Mouse (Mus musculus): ENCODE results near the gene Cep97.
"Not testable (repeated sequence)": the region's sequence is repeated elsewhere in the genome, so short reads cannot be mapped to it uniquely, and the experiment has no call there.

Cep97 gene

DNA sequence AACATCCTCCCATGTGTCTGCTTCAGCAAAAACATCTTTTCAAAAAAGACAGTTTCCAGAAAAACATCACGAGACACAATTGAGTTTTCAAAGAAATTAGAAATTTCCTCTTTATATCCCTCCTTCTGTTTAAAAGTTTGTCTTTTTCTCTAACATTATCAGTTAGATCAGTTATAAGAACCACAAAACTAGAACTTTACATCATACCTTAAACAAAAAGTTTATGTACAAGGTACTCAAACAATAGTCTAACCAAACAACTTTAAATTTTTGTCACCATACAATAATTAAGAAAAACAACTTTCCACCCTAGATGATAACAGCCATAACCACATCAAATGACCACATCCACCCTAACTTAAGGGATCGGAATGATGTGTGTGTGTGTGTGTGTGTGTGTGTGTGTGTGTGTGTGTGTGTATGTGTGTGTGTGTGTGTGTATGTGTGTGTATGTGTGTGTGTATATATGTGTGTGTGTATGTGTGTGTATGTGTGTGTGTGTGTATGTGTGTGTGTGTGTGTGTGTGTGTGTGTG, 13.3 kb upstream of the Cep97 start:
- not testable (repeated sequence) for DNase-seq (ENCODE audit: inconsistent ontology term)

DNA sequence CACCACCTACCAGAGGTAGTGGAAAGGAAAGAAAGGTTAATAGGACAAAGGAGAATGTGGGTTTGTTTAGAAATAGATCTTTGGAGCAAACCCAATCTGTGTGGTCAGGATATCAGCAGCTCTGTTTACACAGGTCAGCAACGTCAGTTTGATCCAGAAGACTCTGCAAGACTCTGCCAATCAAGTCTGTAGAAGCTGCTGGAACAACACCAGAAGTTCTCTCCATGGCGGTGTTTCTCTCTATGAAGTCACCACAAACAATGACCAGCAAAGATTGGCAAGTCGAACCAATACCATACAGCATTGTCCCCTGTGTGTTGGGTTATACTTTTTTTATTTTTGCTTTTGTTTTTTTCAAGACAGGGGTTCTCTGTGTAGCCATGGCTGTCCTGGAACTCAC, 12.6 kb upstream of the Cep97 start:
- DNase-seq (ENCODE audit: inconsistent ontology term): no peak

- DNase-seq (ENCODE audit: inconsistent ontology term): no peak
Observed at GRCm38 (mm10) chr16:55940781-55941180, 6.1 kb upstream of the Cep97 start.

DNA sequence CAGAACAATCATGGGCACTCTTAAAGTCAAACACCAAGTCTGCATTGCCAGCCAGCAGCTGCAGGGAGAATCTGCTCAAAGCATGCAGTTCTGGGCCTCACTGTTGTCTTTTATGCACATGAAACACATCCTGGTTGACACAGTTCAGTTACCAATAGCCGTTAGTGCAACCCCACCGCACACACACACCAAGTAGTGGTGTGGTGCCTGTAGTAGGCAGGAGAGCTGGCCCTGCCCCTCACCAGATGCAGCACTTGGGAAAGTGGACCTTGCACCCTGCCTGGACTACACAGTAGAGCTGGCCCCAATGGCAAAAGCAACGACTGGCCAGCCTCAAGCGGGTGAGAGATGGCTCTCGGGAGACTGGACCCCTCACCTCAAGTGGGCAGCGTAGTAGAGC, 5.0 kb upstream of the Cep97 start:
- no peak for DNase-seq (ENCODE audit: inconsistent ontology term)

GRCm38 (mm10) chr16:55938761-55939160, 4.1 kb upstream of the Cep97 start:
- no peak for DNase-seq (ENCODE audit: inconsistent ontology term)

DNA sequence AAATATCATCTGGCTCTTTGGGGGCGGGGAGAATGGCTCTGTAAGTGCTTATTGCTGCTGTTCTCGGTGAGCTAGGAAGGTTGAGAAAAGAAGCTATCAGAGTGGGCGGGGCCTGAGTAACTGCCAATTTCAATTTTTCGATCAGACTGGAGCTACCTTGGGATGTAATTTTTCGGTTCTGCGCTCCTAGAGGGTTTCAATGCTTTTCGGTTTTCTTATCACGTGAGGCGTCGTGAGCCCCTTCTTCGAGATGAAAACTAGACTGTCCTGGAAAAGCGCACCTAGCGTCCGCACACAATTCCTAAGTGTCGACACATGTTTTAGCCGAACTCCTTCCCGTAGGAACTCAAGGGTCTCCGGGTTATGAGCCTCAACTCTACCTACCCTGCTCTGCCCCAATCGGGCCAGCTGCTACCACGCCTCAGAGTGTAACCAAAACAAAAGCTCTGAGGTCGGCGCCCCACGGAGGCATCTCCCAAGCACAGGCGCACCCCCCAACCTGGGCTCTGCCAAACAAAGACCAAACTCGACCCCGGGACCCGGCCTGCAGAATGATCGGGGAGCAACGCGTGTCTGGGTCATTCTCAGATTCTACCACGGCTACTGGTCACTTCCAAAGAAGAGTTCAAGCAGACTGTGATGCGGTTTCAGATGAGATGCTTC, 843 bp downstream of the Cep97 start:
- DNase-seq (ENCODE audit: inconsistent ontology term): peak; percentile 42

DNA sequence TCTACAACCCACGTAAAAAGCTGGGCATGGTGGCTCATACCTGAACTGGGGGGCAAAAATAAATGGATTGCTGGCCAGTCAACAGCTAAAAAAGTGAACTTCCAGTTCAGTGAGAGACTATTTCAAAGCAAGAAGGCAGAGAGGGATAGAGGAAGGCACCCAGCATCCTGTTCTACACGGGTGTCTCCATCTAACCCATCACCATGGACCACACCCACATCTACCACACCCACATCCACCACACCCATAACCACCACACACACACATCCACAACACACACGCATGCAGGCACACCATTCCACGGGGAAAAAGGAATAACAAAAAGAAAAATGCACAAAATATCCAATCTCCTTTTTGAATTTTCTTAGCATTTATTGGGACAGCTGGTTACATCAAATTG, 10.6 kb downstream of the Cep97 start:
- no peak for DNase-seq (ENCODE audit: inconsistent ontology term)

DNA sequence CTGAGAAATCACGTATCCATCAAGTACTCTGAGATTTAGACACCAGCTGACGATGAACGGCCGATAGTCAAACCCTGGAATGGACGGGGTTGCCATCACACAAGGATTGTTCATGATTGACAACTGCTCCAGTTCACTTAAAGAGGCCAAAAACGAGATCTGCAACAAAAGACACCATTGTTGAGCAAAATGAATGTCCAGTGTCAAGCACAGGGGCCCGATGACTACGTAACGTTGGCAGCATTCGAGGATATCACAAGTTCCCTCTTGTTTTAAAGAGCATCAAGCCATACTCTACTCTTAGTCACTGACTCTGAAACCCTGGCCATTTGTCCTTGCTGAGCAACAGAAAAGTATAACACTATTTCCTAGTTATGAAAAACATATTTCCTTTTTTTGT, 12.6 kb downstream of the Cep97 start:
- DNase-seq (ENCODE audit: inconsistent ontology term): no peak

DNA sequence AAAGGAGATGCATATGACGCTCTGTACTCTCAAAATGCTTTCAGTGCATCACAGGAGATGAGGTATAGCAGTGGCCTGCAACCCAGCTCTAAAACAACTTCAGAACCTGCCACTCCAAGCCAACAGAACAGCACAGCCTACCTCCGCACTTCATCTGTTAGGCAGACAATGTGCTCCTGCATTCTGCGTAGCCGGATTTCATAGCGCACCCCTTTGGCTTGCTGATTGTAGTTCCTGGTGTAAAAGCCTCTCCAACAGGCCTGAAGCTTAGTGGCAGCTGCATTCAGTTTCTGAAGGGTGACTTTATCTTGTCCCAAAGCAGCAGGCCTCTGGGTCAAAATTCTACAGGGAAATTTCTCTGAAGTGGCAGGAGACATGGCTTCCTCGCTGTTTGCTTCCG, 19.9 kb downstream of the Cep97 start:
- no peak for DNase-seq (ENCODE audit: inconsistent ontology term)

- DNase-seq (ENCODE audit: inconsistent ontology term): no peak
Observed at GRCm38 (mm10) chr16:55910208-55910793, 24.4 kb downstream of the Cep97 start.

- DNase-seq (ENCODE audit: inconsistent ontology term): no peak
Observed at GRCm38 (mm10) chr16:55906928-55907679, 27.6 kb downstream of the Cep97 start.

DNA sequence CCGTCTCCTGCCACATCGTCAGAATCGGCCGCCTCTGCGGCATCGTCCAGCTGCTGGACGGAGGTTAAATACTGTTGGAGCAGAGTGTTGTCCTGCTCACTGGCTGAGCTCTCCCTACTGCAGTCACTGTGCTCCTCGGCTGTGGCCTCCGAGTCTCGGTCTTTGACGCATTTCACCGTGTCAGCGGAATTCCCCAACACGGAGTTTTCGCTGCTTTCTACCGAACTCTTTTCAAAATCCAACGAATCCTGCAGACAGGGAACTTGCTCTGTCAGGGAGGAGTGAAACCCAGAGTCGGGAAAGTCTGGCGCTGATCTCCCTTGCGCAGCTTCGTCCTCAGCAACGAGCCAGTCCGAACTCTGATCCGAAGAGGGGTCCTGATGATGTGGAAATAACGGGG, 29.3 kb downstream of the Cep97 start:
- no peak for DNase-seq (ENCODE audit: inconsistent ontology term)

DNA sequence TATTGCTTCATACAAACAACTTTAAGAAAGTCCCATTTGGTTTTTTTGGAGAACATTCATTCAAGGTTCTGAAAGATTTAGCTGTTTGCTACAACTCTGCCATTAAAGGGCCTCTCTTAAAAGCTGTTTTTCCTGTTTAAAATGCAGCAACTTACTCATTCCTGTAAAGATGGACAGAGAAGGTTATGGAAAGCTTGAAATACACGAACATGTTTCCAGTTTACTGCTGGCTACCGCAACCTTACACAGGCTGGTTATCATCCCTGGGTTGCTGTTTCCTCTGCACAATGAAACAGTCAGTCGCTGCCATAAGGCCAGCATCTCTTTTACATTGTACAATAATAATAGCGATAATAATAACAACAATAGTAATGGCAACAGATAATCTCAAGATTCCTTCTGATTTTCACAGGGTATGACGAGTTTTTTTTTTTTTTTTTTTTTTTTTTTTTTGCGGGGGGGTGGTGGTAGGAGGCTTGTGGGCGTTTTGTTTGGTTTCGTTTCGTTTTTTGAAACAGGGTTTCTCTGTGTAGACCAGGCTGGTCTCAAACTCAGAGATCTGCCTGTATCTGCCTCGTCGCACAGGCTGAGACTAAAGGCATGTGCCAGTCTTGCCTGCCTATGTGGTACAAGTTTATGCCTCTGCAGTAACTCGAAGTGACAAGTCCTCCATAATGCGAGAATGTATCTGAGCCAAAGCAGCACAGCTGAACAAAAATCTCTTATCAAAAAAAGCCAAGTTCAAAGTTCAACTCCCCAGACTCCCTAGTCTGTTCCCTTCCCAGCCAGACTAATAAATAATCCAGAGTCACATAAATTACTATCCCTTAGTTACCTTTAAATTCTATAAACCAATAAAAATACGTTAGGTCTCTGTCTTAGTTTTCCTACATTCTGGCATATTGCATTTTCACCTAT, 32.6 kb downstream of the Cep97 start:
- no peak for DNase-seq (ENCODE audit: inconsistent ontology term)

DNA sequence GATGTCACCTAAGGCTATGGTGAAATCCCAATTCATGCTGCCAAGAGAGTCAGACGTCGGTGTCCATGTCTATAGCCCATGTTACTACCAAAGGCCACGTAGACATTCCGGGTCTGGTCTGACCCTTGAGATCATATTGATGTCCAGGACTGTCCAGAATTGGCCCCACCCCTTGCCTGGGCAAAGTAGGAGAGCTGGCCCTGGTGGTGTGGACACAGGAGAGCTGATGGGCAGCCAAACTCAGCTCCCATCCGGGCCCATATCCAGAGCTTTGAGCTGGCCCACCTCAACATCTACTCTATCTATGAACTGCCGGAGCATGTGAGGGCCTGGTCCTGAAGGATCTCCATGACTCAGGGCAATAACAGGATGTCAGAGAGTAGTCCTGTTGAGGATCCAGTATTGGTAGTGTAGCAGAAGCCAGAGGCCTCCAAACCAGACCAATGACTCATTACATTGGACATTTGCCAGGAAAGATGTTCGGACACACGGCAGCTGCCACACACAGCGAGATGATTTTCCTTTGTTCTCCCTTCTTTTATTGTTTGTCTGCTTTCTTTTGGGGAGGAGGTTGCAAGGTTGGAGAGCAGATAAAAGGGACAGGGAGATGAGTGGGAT, 36.2 kb downstream of the Cep97 start:
- peak; percentile 84 for DNase-seq (ENCODE audit: inconsistent ontology term)

- no peak for DNase-seq (ENCODE audit: inconsistent ontology term)
Observed at GRCm38 (mm10) chr16:55895651-55896095, 39.0 kb downstream of the Cep97 start.

DNA sequence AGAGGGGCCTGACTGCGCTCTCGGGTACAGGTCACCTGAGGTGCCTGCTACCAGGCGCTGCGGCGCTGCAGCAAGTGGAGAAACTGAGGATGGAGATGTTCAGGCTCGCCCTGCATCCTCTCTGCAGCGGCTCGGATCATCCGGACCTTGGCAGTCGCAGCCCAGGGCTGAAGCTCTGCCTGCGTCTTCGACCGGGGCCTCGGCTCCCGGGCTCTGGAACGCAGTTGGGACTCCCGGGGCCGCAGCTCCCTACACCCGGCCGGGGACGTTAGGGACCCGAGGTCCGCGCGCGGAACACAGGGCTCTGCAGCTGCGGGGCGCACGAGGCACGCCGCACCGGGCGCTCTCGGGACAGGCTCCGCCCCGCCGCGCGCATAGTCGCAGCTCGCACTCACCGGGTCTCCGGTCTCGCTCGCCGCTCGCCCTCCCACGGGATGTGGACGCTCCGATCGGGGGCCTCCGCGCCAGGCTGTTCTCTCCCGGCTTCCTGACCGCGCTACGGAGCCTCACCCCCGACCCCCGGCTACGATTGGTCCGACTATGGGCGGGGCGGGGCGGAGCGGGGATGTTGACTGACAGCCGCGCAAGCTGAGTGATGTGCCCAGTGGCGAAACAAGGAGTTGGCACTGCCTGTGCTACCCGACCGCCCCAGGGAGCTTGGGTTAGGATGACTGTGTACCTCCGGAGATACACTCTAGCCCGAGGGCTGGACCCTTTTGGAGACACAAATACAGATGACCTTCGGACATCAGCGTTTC, 39.6 kb downstream of the Cep97 start, which contains the start of gene Nxpe3:
Nxpe3 (minus strand) TSS at position 393 of the 758 bp plus-strand sequence.
- DNase-seq (ENCODE audit: inconsistent ontology term): peak; percentile 94

DNA sequence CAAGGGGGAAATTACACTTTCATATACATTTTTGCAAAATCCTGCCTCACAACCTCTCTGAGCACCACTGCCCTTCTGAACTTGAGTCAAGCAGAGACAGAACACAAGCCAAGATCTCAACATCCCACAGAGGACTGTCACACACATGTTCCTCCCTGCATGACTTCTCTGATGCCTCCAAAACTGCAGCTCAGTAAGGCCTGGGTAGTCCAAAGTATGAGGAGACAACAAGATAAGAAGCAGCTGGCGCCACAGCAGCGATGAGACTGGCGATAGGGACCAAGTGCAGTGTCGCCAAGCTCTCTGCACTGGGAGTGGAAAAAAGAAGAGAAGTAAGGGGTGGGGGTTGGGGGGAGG, 40.1 kb downstream of the Cep97 start:
- DNase-seq (ENCODE audit: inconsistent ontology term): peak; percentile 38

DNA sequence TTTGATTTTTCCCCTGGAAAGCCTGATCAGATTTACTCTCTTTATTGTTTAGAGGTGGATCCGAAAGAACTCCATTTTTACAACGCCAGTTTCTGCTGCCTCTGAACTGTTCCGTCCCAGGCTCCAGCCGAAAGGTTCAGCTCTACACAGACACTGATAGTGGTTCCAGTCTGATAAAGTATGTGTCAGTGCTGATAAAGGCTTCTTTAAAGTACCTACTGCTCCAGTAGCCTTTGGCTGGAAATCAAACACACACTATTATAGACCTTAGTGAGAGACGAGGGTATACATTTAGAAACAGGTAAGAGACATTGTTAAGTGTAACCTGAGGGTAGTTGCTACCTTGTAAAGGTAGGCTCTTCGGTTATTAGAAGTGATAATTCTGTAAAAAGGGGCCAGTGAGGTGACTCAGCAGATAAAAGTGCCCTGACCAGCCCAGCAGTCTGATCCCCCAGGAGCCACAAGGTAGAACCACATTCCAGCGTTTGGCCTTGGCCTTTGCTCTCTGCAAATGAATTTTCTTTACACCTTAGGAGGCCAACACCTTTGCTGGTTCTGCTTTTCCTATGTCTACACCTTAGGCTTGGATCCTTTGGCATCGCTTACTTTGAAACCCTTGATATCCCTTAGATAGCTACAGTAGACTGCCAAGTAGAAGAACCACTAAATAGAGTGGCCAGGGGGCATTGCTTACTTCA, 41.1 kb downstream of the Cep97 start:
- no peak for DNase-seq (ENCODE audit: inconsistent ontology term)

- no peak for DNase-seq (ENCODE audit: inconsistent ontology term)
Observed at GRCm38 (mm10) chr16:55892484-55892883, 42.2 kb downstream of the Cep97 start.

GRCm38 (mm10) chr16:55891346-55891745, 43.3 kb downstream of the Cep97 start:
- DNase-seq (ENCODE audit: inconsistent ontology term): no peak
